Comparison of ENCODE assay signal across 12 mouse cellular contexts in the genomic region with DNA sequence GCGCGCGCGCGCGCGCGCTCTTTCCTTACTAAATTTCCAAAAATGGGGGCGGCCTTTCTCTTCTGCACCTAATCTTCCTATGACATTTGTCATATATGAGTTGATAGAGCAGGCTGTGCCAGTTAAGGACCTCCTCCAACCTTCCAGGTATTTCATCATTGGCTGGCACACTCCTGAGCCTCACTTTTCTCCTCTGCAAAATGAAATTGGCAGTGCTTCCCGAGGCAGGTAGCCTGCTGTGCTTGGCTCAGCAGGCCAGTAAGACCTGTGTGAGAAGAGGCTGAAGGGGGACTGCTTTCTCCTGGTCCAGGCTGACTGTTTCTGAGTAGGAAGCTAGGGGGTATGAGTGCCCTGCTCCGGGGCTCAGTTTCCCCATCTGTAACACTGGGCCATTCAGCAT.
"Had no signal": no experiment of that assay in that cellular context is flagged by ENCODE, and none has a peak within 500 bp of the region (broad histone marks: within the 10 kb centered on the region; RNA-seq: fewer than 3 reads in every experiment).

No protein-coding gene starts in this region.

- H3K4me3 ChIP-seq: layer of hippocampus, adult 2 months; limb, embryonic 13.5 days; midbrain, embryonic 12.5 days; neural tube, embryonic 13.5 days had no signal

- H3K27me3 ChIP-seq: limb, embryonic 13.5 days; midbrain, embryonic 12.5 days; neural tube, embryonic 13.5 days had no signal

- H3K27ac ChIP-seq: layer of hippocampus, adult 2 months; limb, embryonic 13.5 days; liver, embryonic 14.5 days; midbrain, embryonic 12.5 days; neural tube, embryonic 13.5 days had no signal

- H3K4me2 ChIP-seq: limb, embryonic 13.5 days; midbrain, embryonic 12.5 days; neural tube, embryonic 13.5 days had no signal

- H3K36me3 ChIP-seq: limb, embryonic 13.5 days; midbrain, embryonic 12.5 days; neural tube, embryonic 13.5 days had no signal

- DNase-seq: kidney, postnatal 10 days; kidney, postnatal 4 days; left cerebral cortex, postnatal 4 days; lung, adult 18-20 months; retina, postnatal 1 day; right cerebral cortex, postnatal 4 days; thymus, postnatal 4 days had no signal

- H3K9ac ChIP-seq: limb, embryonic 13.5 days; liver, embryonic 14.5 days; midbrain, embryonic 12.5 days; neural tube, embryonic 13.5 days had no signal

- H3K4me1 ChIP-seq: limb, embryonic 13.5 days; midbrain, embryonic 12.5 days; neural tube, embryonic 13.5 days had no signal

- H3K9me3 ChIP-seq: limb, embryonic 13.5 days; midbrain, embryonic 12.5 days; neural tube, embryonic 13.5 days had no signal
